Mouse (Mus musculus) brain, embryonic 14.5 days (tissue): ENCODE measurements around the gene Cwc22. TPM values are rescaled to one million over a fixed set of nuclear protein-coding genes. Genes with fewer than 3 reads are reported as not detected.

ENCODE experiments used
- DNase-seq: peaks from one replicate; pipeline ENCODE4 v3.0.0-alpha.2; 2011; ENCODE audit warnings: low read depth
- CTCF ChIP-seq: fragments of 200-500 bp; IDR thresholded peaks from 2 replicates; pipeline ENCODE4 v1.5.1; 2012; ENCODE audit warnings: inconsistent platforms, mild to moderate bottlenecking, moderate library complexity, borderline replicate concordance; ENCODE audit not compliant: insufficient read depth, insufficient read length; ENCODE audit errors: extremely low read depth
- POLR2A ChIP-seq: fragments of 200-500 bp; IDR thresholded peaks from 2 replicates; pipeline ENCODE4 v1.6.1; 2012; ENCODE audit warnings: mild to moderate bottlenecking, inconsistent platforms, borderline replicate concordance; ENCODE audit not compliant: poor library complexity, insufficient read depth, insufficient read length, severe bottlenecking; ENCODE audit errors: extremely low read depth
- polyA plus RNA-seq: library from polyadenylated mRNA; depleted of rRNA; stranded (reverse); fragments of >200 nt; gene quantifications from 2 replicates; pipeline ENCODE4 v1.2.3, GENCODE M21; 2012

Gene Cwc22
- polyA plus RNA-seq, 1 experiment: 24.1 TPM

GRCm38 (mm10) chr2:77960711-77961110 lies 14.5 kb upstream of the Cwc22 start:
- TF ChIP-seq POLR2A (no peak), CTCF (no peak)
- no peak for DNase-seq

GRCm38 (mm10) chr2:77959341-77959740 lies 13.2 kb upstream of the Cwc22 start:
- TF ChIP-seq CTCF: no peak
- DNase-seq: no peak

- DNase-seq: no peak
- TF ChIP-seq POLR2A: no peak
- no peak for TF ChIP-seq CTCF
Measured at GRCm38 (mm10) chr2:77951415-77951913, 5.3 kb upstream of the Cwc22 start.

GRCm38 (mm10) chr2:77950111-77950510 lies 3.9 kb upstream of the Cwc22 start:
- TF ChIP-seq POLR2A (no peak), CTCF (no peak)
- no peak for DNase-seq

GRCm38 (mm10) chr2:77949521-77949920 lies 3.3 kb upstream of the Cwc22 start:
- DNase-seq: no peak
- no peak for TF ChIP-seq CTCF
- TF ChIP-seq POLR2A: no peak

- DNase-seq: no peak
- no peak for TF ChIP-seq CTCF
- TF ChIP-seq POLR2A: no peak
Measured at GRCm38 (mm10) chr2:77948921-77949320, 2.7 kb upstream of the Cwc22 start.

GRCm38 (mm10) chr2:77948126-77948525 lies 2.0 kb upstream of the Cwc22 start:
- TF ChIP-seq POLR2A (no peak), CTCF (no peak)
- no peak for DNase-seq

- no peak for DNase-seq
- TF ChIP-seq CTCF (no peak), POLR2A (no peak)
Measured at GRCm38 (mm10) chr2:77947161-77947870, 1.1 kb upstream of the Cwc22 start.

- TF ChIP-seq CTCF: no peak
- no peak for TF ChIP-seq POLR2A
- no peak for DNase-seq
Measured at GRCm38 (mm10) chr2:77944860-77945595, 1.1 kb downstream of the Cwc22 start.

- TF ChIP-seq CTCF: no peak
- no peak for TF ChIP-seq POLR2A
Measured at GRCm38 (mm10) chr2:77944281-77944680, 1.9 kb downstream of the Cwc22 start.

GRCm38 (mm10) chr2:77941944-77942343 lies 4.2 kb downstream of the Cwc22 start:
- TF ChIP-seq CTCF (no peak), POLR2A (no peak)

More at GRCm38 (mm10) chr2:77944281-77944680, 1.9 kb downstream of the Cwc22 start:
- DNase-seq: no peak

More at GRCm38 (mm10) chr2:77941944-77942343, 4.2 kb downstream of the Cwc22 start:
- DNase-seq: no peak
